ENCODE assay signal across 8 mouse cellular contexts in the genomic region with DNA sequence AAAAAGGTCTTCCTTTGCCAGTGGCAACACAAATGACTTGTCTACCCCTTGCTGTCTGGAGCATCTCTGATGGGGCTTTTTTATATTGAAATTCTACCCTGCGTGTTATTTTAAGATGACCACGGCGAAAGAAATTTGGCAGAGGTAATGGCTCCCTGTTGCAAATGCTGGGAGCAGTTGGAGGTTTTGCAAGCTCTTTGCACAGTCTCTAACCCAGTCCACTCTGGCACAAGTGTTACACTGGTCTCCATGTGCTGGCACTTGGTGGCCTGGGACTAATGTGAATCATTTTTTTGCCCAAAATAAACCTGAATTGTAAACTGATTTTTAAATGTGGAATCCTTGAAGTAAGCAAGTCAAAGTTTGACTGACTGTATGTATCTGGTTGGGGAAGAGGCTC.
DNase-seq lines count a peak whose midpoint lies in the region; ATAC-seq lines count a peak whose summit lies in the region.

No protein-coding gene starts in this region.

- H3K27ac ChIP-seq in hindbrain, embryonic 15.5 days (replicated peaks), result peak overlapping the region; percentile 71
- H3K27ac ChIP-seq in hindbrain, embryonic 13.5 days, result no peak overlapping the region
- peak overlapping the region; percentile 20; the same call in 1 of the 2 replicates for H3K27ac ChIP-seq in forebrain, embryonic 16.5 days (ENCODE audit: low read length)

- H3K4me3 ChIP-seq in hindbrain, embryonic 15.5 days, result no peak overlapping the region
- no peak overlapping the region for H3K4me3 ChIP-seq in hindbrain, embryonic 13.5 days
- H3K4me3 ChIP-seq in forebrain, embryonic 16.5 days (replicated peaks; ENCODE audit: low read length), result no peak overlapping the region

- no peak overlapping the region for H3K4me2 ChIP-seq in hindbrain, embryonic 15.5 days
- H3K4me2 ChIP-seq in hindbrain, embryonic 13.5 days, result no peak overlapping the region
- no peak overlapping the region for H3K4me2 ChIP-seq in forebrain, embryonic 16.5 days (ENCODE audit: low read length)

- H3K36me3 ChIP-seq in hindbrain, embryonic 15.5 days, result no peaks in the 10 kb centered on the region
- no peaks in the 10 kb centered on the region for H3K36me3 ChIP-seq in hindbrain, embryonic 13.5 days
- H3K36me3 ChIP-seq in forebrain, embryonic 16.5 days (ENCODE audit: control insufficient read depth, insufficient read depth), result no peaks in the 10 kb centered on the region

- peak; percentile 44 for DNase-seq in adrenal gland, postnatal 10 days
- no peak for DNase-seq in adrenal gland, adult 18-20 months (ENCODE audit: low spot score in 2 of 2)
- DNase-seq in brain, adult 2 months (ENCODE audit: low read depth, low spot score), result peak; percentile 82
- DNase-seq in layer of hippocampus, adult 11-12 months (ENCODE audit: low spot score), result no peak
- no peak for DNase-seq in kidney, postnatal 14 days

- no peaks in the 10 kb centered on the region for H3K27me3 ChIP-seq in hindbrain, embryonic 15.5 days
- H3K27me3 ChIP-seq in hindbrain, embryonic 13.5 days, result no peaks in the 10 kb centered on the region
- H3K27me3 ChIP-seq in forebrain, embryonic 16.5 days (replicated peaks; ENCODE audit: control insufficient read depth, insufficient read depth, low read length), result no peaks in the 10 kb centered on the region

- ATAC-seq in hindbrain, embryonic 15.5 days (ENCODE audit: low FRiP score, low read depth), result no peak
- ATAC-seq in hindbrain, embryonic 13.5 days (ENCODE audit: low FRiP score), result no peak
- no peak for ATAC-seq in forebrain, embryonic 16.5 days

- no peak overlapping the region for H3K9ac ChIP-seq in hindbrain, embryonic 15.5 days
- H3K9ac ChIP-seq in hindbrain, embryonic 13.5 days, result no peak overlapping the region
- no peak overlapping the region for H3K9ac ChIP-seq in forebrain, embryonic 16.5 days (replicated peaks; ENCODE audit: low read depth, low read length)

- WGBS in hindbrain, embryonic 15.5 days, result 65% methylated on average over 3 of the region's 3 CpGs
- WGBS in hindbrain, embryonic 13.5 days, result 85% methylated on average over 3 of the region's 3 CpGs
- 87% methylated on average over 3 of the region's 3 CpGs for whole genome bisulfite sequencing in forebrain, embryonic 16.5 days

- H3K4me1 ChIP-seq in hindbrain, embryonic 15.5 days (replicated peaks), result peaks cover 54% of the 10 kb centered on the region
- H3K4me1 ChIP-seq in hindbrain, embryonic 13.5 days (replicated peaks), result peaks cover 47% of the 10 kb centered on the region
- peaks cover 38% of the 10 kb centered on the region for H3K4me1 ChIP-seq in forebrain, embryonic 16.5 days (replicated peaks; ENCODE audit: control insufficient read depth, insufficient read depth, low read length)

- no peaks in the 10 kb centered on the region for H3K9me3 ChIP-seq in hindbrain, embryonic 15.5 days
- H3K9me3 ChIP-seq in hindbrain, embryonic 13.5 days, result no peaks in the 10 kb centered on the region
- no peaks in the 10 kb centered on the region for H3K9me3 ChIP-seq in forebrain, embryonic 16.5 days (ENCODE audit: control insufficient read depth, low read length)

Comparison
In these comparisons a context has a peak if more than half of its experiments do, and no peak if none do; other contexts are left out.
1. DNase-seq: peak in adrenal gland, postnatal 10 days (single experiment) and brain, adult 2 months (single experiment); none in adrenal gland, adult 18-20 months (0 of 2), layer of hippocampus, adult 11-12 months (single experiment) and kidney, postnatal 14 days (single experiment).